28 mouse cellular contexts compared by ENCODE assay signal in the genomic region with DNA sequence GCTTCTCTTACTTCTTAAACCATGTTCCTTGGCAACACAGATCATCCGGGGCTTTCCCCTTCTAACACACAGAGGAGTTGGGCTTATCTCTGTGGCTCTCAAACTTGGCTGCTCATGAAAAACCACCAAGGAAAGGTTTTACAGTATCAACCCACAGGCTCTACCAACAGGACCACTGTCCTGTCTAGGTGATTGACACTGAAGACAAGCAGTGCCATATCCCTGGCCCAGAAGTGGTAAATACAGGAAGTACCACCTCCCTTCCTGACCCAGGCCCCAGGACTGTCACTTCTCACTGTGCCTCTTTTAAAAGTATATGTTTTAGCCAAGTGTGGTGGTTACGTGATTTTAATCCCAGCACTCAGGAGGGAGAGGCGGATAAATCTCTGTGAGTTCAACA.
"Had no signal": no experiment of that assay in that cellular context is flagged by ENCODE, and none has a peak within 500 bp of the region (broad histone marks: within the 10 kb centered on the region; RNA-seq: fewer than 3 reads in every experiment).

No protein-coding gene starts in this region.

- H3K36me3 ChIP-seq: embryonic facial prominence, embryonic 10.5 days; embryonic facial prominence, embryonic 12.5 days; embryonic facial prominence, embryonic 13.5 days; embryonic facial prominence, embryonic 15.5 days; forebrain, embryonic 10.5 days; forebrain, embryonic 12.5 days; forebrain, embryonic 15.5 days had no signal

- ATAC-seq: forebrain, embryonic 13.5 days; forebrain, embryonic 14.5 days; forebrain, embryonic 15.5 days; forebrain, embryonic 16.5 days; forebrain, postnatal 0 days had no signal

- H3K9me3 ChIP-seq: embryonic facial prominence, embryonic 10.5 days; embryonic facial prominence, embryonic 12.5 days; embryonic facial prominence, embryonic 15.5 days; forebrain, embryonic 10.5 days; forebrain, embryonic 12.5 days; forebrain, embryonic 13.5 days; forebrain, embryonic 15.5 days had no signal

- H3K4me3 ChIP-seq: embryonic facial prominence, embryonic 10.5 days; embryonic facial prominence, embryonic 12.5 days; embryonic facial prominence, embryonic 13.5 days; embryonic facial prominence, embryonic 15.5 days; erythroblast, embryonic 14.5 days; forebrain, embryonic 10.5 days; forebrain, embryonic 12.5 days; forebrain, embryonic 13.5 days; forebrain, embryonic 15.5 days; gastrocnemius, adult 2 months; heart, adult 2 months had no signal

- H3K27me3 ChIP-seq: embryonic facial prominence, embryonic 12.5 days; embryonic facial prominence, embryonic 13.5 days; embryonic facial prominence, embryonic 15.5 days; forebrain, embryonic 12.5 days; forebrain, embryonic 13.5 days; forebrain, embryonic 15.5 days had no signal

- H3K27ac ChIP-seq: embryonic facial prominence, embryonic 10.5 days; embryonic facial prominence, embryonic 12.5 days; embryonic facial prominence, embryonic 13.5 days; embryonic facial prominence, embryonic 15.5 days; forebrain, embryonic 10.5 days; forebrain, embryonic 12.5 days; forebrain, embryonic 13.5 days; forebrain, embryonic 15.5 days; gastrocnemius, adult 2 months; heart, adult 2 months had no signal

- H3K4me1 ChIP-seq: embryonic facial prominence, embryonic 10.5 days; embryonic facial prominence, embryonic 12.5 days; embryonic facial prominence, embryonic 13.5 days; embryonic facial prominence, embryonic 15.5 days; forebrain, embryonic 12.5 days; forebrain, embryonic 13.5 days; forebrain, embryonic 15.5 days had no signal

- DNase-seq: cerebellum, adult 2 months; cerebellum, adult 8-10 months; cerebellum, adult 9-10 months; cerebellum, adult 9-11 months; cerebellum, postnatal 10 days; cerebellum, postnatal 14 days; cerebellum, postnatal 25 days; cerebellum, postnatal 36 days; embryo, embryonic 11 days; forebrain, postnatal 0 days; gastrocnemius, adult 2 months; gastrocnemius, postnatal 10 days; gastrocnemius, postnatal 14 days; gastrocnemius, postnatal 25 days; gastrocnemius, postnatal 36 days; heart, adult 18-20 months; heart, adult 2 months had no signal
